ENCODE assay signal across 29 mouse cellular contexts in genomic region chr15:83541647-83542287, GRCm38 (mm10). TPM values are rescaled to one million over a fixed set of nuclear protein-coding genes. Genes with fewer than 3 reads are reported as not detected.
DNase-seq lines count a peak whose midpoint lies in the region; ATAC-seq and TF ChIP-seq lines count a peak whose summit lies in the region.
"Had no signal": no experiment of that assay in that cellular context is flagged by ENCODE, and none has a peak within 500 bp of the region (broad histone marks: within the 10 kb centered on the region; RNA-seq: fewer than 3 reads in every experiment).

No protein-coding gene starts in this region.

- no peaks in the 10 kb centered on the region for H3K9me3 ChIP-seq in heart, embryonic 10.5 days
- H3K9me3 ChIP-seq in midbrain, embryonic 11.5 days (ENCODE audit: control insufficient read depth, low read length) = no peaks in the 10 kb centered on the region
- no peaks in the 10 kb centered on the region for H3K9me3 ChIP-seq in midbrain, embryonic 10.5 days (replicated peaks)
- H3K9me3 ChIP-seq: embryonic facial prominence, embryonic 10.5 days; embryonic facial prominence, embryonic 15.5 days; forebrain, embryonic 12.5 days; heart, embryonic 12.5 days; hindbrain, embryonic 15.5 days; liver, embryonic 12.5 days; megakaryocyte, embryonic 14.5 days had no signal

- no peak overlapping the region for H3K4me2 ChIP-seq in midbrain, embryonic 11.5 days
- no peak overlapping the region for H3K4me2 ChIP-seq in myocyte (ENCODE audit: low read depth)
- H3K4me2 ChIP-seq: embryonic facial prominence, embryonic 15.5 days; forebrain, embryonic 12.5 days; heart, embryonic 12.5 days; hindbrain, embryonic 15.5 days; liver, embryonic 12.5 days had no signal

- intact Hi-C loops in heart, postnatal 25 days (cut with DNase I) = no loop called here

- H3K27ac ChIP-seq in heart, embryonic 10.5 days = peak overlapping the region; percentile 4; the same call in 1 of the 2 replicates
- no peak overlapping the region for H3K27ac ChIP-seq in midbrain, embryonic 11.5 days (ENCODE audit: low read depth, low read length)
- no peak overlapping the region for H3K27ac ChIP-seq in midbrain, embryonic 10.5 days (replicated peaks)
- H3K27ac ChIP-seq: embryonic facial prominence, embryonic 10.5 days; embryonic facial prominence, embryonic 15.5 days; forebrain, embryonic 12.5 days; hindbrain, embryonic 15.5 days; kidney, postnatal 0 days; liver, embryonic 12.5 days had no signal

- no peak for ATAC-seq in midbrain, embryonic 11.5 days (ENCODE audit: low FRiP score)
- ATAC-seq in monocyte, adult 5-6 weeks (replicated peaks; ENCODE audit: insufficient number of reproducible peaks, low FRiP score, low TSS enrichment, poor library complexity, severe bottlenecking) = no peak
- ATAC-seq: CD4-positive, CD25-positive, alpha-beta regulatory T cell, adult 4 months; inflammation-experienced regulatory T-cells, adult 6 months; liver, embryonic 12.5 days; liver, postnatal 0 days had no signal

- H3K9ac ChIP-seq in midbrain, embryonic 11.5 days (ENCODE audit: low read length) = no peak overlapping the region
- H3K9ac ChIP-seq: embryonic facial prominence, embryonic 15.5 days; forebrain, embryonic 12.5 days; heart, embryonic 12.5 days; hindbrain, embryonic 15.5 days; liver, embryonic 12.5 days; liver, postnatal 0 days had no signal

- peaks cover 30% of the 10 kb centered on the region for H3K4me1 ChIP-seq in heart, embryonic 10.5 days
- H3K4me1 ChIP-seq in midbrain, embryonic 11.5 days (ENCODE audit: control insufficient read depth, insufficient read depth, low read length) = no peaks in the 10 kb centered on the region
- H3K4me1 ChIP-seq in midbrain, embryonic 10.5 days = 0 out of 2 replicates have a peak, but pooled peaks cover 3% of the 10 kb centered on the region
- H3K4me1 ChIP-seq: embryonic facial prominence, embryonic 15.5 days; forebrain, embryonic 12.5 days; hindbrain, embryonic 15.5 days had no signal

- H3K79me2 ChIP-seq in myocyte (ENCODE audit: control insufficient read depth, insufficient read depth) = no peaks in the 10 kb centered on the region

- H3K4me3 ChIP-seq in heart, embryonic 10.5 days = no peak overlapping the region
- H3K4me3 ChIP-seq in midbrain, embryonic 11.5 days (ENCODE audit: low read depth, low read length) = no peak overlapping the region
- no peak overlapping the region for H3K4me3 ChIP-seq in midbrain, embryonic 10.5 days
- H3K4me3 ChIP-seq in myocyte = no peak overlapping the region
- H3K4me3 ChIP-seq: embryonic facial prominence, embryonic 10.5 days; embryonic facial prominence, embryonic 15.5 days; forebrain, embryonic 12.5 days; heart, embryonic 12.5 days; hindbrain, embryonic 15.5 days; liver, embryonic 12.5 days; megakaryocyte, embryonic 14.5 days had no signal

- peaks cover 60% of the 10 kb centered on the region for H3K36me3 ChIP-seq in heart, embryonic 10.5 days
- peaks cover 4% of the 10 kb centered on the region; the same call in 1 of the 2 replicates for H3K36me3 ChIP-seq in midbrain, embryonic 11.5 days (ENCODE audit: control insufficient read depth, insufficient read depth, low read length)
- H3K36me3 ChIP-seq in midbrain, embryonic 10.5 days = peaks cover 22% of the 10 kb centered on the region
- peaks cover 3% of the 10 kb centered on the region for H3K36me3 ChIP-seq in myocyte (ENCODE audit: control insufficient read depth, insufficient read depth)

- DNase-seq in heart, embryonic 10.5 days (ENCODE audit: low spot score) = no peak
- DNase-seq in heart, postnatal 25 days (ENCODE audit: low spot score) = no peak
- peak; percentile 14 for DNase-seq in midbrain, embryonic 11.5 days (ENCODE audit: low spot score, missing footprints)
- DNase-seq in midbrain, embryonic 10.5 days (ENCODE audit: low spot score) = no peak
- no peak for DNase-seq in adrenal gland, postnatal 25 days
- DNase-seq: adrenal gland, adult 8-10 months; cerebellum, adult 8-10 months; cerebellum, postnatal 25 days; gastrocnemius, postnatal 36 days; heart, adult 18-20 months; kidney, adult 8-10 months; kidney, postnatal 4 days; layer of hippocampus, postnatal 36 days; left cerebral cortex, postnatal 4 days; liver, postnatal 0 days; midbrain, embryonic 14.5 days had no signal

- WGBS in heart, embryonic 10.5 days = 76% methylated on average over 9 of the region's 9 CpGs
- 81% methylated on average over 9 of the region's 9 CpGs for WGBS in midbrain, embryonic 11.5 days
- 80% methylated on average over 9 of the region's 9 CpGs for WGBS in midbrain, embryonic 10.5 days

- no peak overlapping the region for H3ac ChIP-seq in myocyte (ENCODE audit: control insufficient read depth, insufficient read length)

- TF ChIP-seq POLR2A in myocyte (IDR thresholded peaks at IDR 0.05; ENCODE audit: insufficient read length, low read depth) = no peak

- H3K27me3 ChIP-seq in heart, embryonic 10.5 days (ENCODE audit: insufficient read depth, poor library complexity, severe bottlenecking) = no peaks in the 10 kb centered on the region
- H3K27me3 ChIP-seq in midbrain, embryonic 11.5 days (ENCODE audit: control insufficient read depth, insufficient read depth, low read length) = no peaks in the 10 kb centered on the region
- H3K27me3 ChIP-seq in midbrain, embryonic 10.5 days (ENCODE audit: low read depth, poor library complexity, severe bottlenecking) = no peaks in the 10 kb centered on the region
- H3K27me3 ChIP-seq in myocyte (ENCODE audit: control insufficient read depth, insufficient read depth, insufficient read length) = no peaks in the 10 kb centered on the region
- H3K27me3 ChIP-seq: embryonic facial prominence, embryonic 15.5 days; forebrain, embryonic 12.5 days; heart, embryonic 12.5 days; hindbrain, embryonic 15.5 days had no signal

TF ChIP-seq in myocyte, 11 proteins besides CTCF, POLR2A, EP300 and RAD21:
- peak; percentile 4 for TF ChIP-seq TCF12 (IDR thresholded peaks at IDR 0.05; ENCODE audit: insufficient read depth, poor library complexity, severe bottlenecking)
- peak; percentile 44 to 92 (median 62) for TF ChIP-seq MYOG (IDR thresholded peaks at IDR 0.05; ENCODE audit: control insufficient read depth in 1 of 3, insufficient read depth in 1 of 3, insufficient read length in 2 of 3, low read depth in 2 of 3)
- no peak for TF ChIP-seq CEBPB (IDR thresholded peaks at IDR 0.05; ENCODE audit: insufficient read depth, poor library complexity, severe bottlenecking)
- TF ChIP-seq SRF (IDR thresholded peaks at IDR 0.05; ENCODE audit: control insufficient read depth, insufficient read length, low read depth) = no peak
- no peak for TF ChIP-seq E2F4 (IDR thresholded peaks at IDR 0.05; ENCODE audit: insufficient read depth)
- peak in 2 of 3 experiments; percentile 54 to 77 for TF ChIP-seq MYOD1 (IDR thresholded peaks at IDR 0.05; ENCODE audit: control insufficient read depth in 1 of 3, insufficient read length in 2 of 3, low read depth in 2 of 3)

RNA-seq across cellular contexts. Expression of gene Bik, which starts 15.1 kb away (rescaled TPM):
- 17.4 and 29.8 TPM in 2 replicates for polyA plus RNA-seq in heart, embryonic 10.5 days (2016; fragmentation: Nextera tagmentation; extraction: Ambion mirVana)
- 10 to 100 TPM in 1 of 2 experiments, 1 to 10 TPM in 1; 9.3 to 11.8 TPM for total RNA-seq in heart, postnatal 25 days (2021)
- polyA plus RNA-seq in midbrain, embryonic 11.5 days (2014; fragmentation: Nextera tagmentation; extraction: Ambion mirVana) = 2.3 and 2.8 TPM in 2 replicates
- polyA plus RNA-seq in midbrain, embryonic 10.5 days (2016; fragmentation: Nextera tagmentation; extraction: Ambion mirVana) = 2.9 and 3.1 TPM in 2 replicates
- polyA plus RNA-seq in myocyte (2012; fragmentation: generic; extraction: Trizol) = 1.3 TPM
- not detected in 3 replicates for total RNA-seq in monocyte, adult 5-6 weeks (2017)
- total RNA-seq in adrenal gland, postnatal 25 days (2021) = 3.9 and 4.3 TPM in 2 replicates
- total RNA-seq: hematopoietic stem cell, adult 5-6 weeks; left cerebral cortex, postnatal 4 days had no signal

RNA-seq across cellular contexts. Expression of gene Tspo, which starts 21.6 kb away (rescaled TPM):
- polyA plus RNA-seq in heart, embryonic 10.5 days (2016; fragmentation: Nextera tagmentation; extraction: Ambion mirVana) = 97.0 and 141 TPM in 2 replicates
- 10 to 100 TPM; 61.7 to 65.1 TPM for total RNA-seq in heart, postnatal 25 days (2021)
- 25.0 and 27.8 TPM in 2 replicates for polyA plus RNA-seq in midbrain, embryonic 11.5 days (2014; fragmentation: Nextera tagmentation; extraction: Ambion mirVana)
- polyA plus RNA-seq in midbrain, embryonic 10.5 days (2016; fragmentation: Nextera tagmentation; extraction: Ambion mirVana) = 35.6 and 41.4 TPM in 2 replicates
- 937 TPM for polyA plus RNA-seq in myocyte (2012; fragmentation: generic; extraction: Trizol)
- total RNA-seq in monocyte, adult 5-6 weeks (2017) = 34.9 to 79.7 TPM (median 46.3 TPM) in 3 replicates
- 381 and 451 TPM in 2 replicates for total RNA-seq in adrenal gland, postnatal 25 days (2021)

RNA-seq across cellular contexts. Expression of gene Mcat, which starts 21.8 kb away (rescaled TPM):
- 37.7 and 40.0 TPM in 2 replicates for polyA plus RNA-seq in heart, embryonic 10.5 days (2016; fragmentation: Nextera tagmentation; extraction: Ambion mirVana)
- 10 to 100 TPM; 36.6 to 39.6 TPM for total RNA-seq in heart, postnatal 25 days (2021)
- polyA plus RNA-seq in midbrain, embryonic 11.5 days (2014; fragmentation: Nextera tagmentation; extraction: Ambion mirVana) = 36.6 and 39.1 TPM in 2 replicates
- polyA plus RNA-seq in midbrain, embryonic 10.5 days (2016; fragmentation: Nextera tagmentation; extraction: Ambion mirVana) = 44.7 and 46.2 TPM in 2 replicates
- 55.9 TPM for polyA plus RNA-seq in myocyte (2012; fragmentation: generic; extraction: Trizol)
- total RNA-seq in monocyte, adult 5-6 weeks (2017) = 1.1 to 13.5 TPM (median 4.1 TPM) in 3 replicates
- total RNA-seq in adrenal gland, postnatal 25 days (2021) = 32.9 and 44.8 TPM in 2 replicates

RNA-seq across cellular contexts. Expression of gene Ttll1, which starts 31.1 kb away (rescaled TPM):
- 23.9 and 24.6 TPM in 2 replicates for polyA plus RNA-seq in heart, embryonic 10.5 days (2016; fragmentation: Nextera tagmentation; extraction: Ambion mirVana)
- 10 to 100 TPM; 49.0 to 53.0 TPM for total RNA-seq in heart, postnatal 25 days (2021)
- polyA plus RNA-seq in midbrain, embryonic 11.5 days (2014; fragmentation: Nextera tagmentation; extraction: Ambion mirVana) = 32.2 and 34.6 TPM in 2 replicates
- 34.3 and 42.6 TPM in 2 replicates for polyA plus RNA-seq in midbrain, embryonic 10.5 days (2016; fragmentation: Nextera tagmentation; extraction: Ambion mirVana)
- polyA plus RNA-seq in myocyte (2012; fragmentation: generic; extraction: Trizol) = 47.7 TPM
- 5.0 to 6.9 TPM (median 5.2 TPM) in 3 replicates for total RNA-seq in monocyte, adult 5-6 weeks (2017)
- total RNA-seq in adrenal gland, postnatal 25 days (2021) = 6.2 and 9.0 TPM in 2 replicates

RNA-seq across cellular contexts. Expression of gene Ttll12, which starts 53.2 kb away (rescaled TPM):
- polyA plus RNA-seq in heart, embryonic 10.5 days (2016; fragmentation: Nextera tagmentation; extraction: Ambion mirVana) = 39.7 and 44.0 TPM in 2 replicates
- total RNA-seq in heart, postnatal 25 days (2021) = 1 to 10 TPM; 5.5 to 6.1 TPM
- polyA plus RNA-seq in midbrain, embryonic 11.5 days (2014; fragmentation: Nextera tagmentation; extraction: Ambion mirVana) = 46.5 and 46.9 TPM in 2 replicates
- 57.0 and 57.4 TPM in 2 replicates for polyA plus RNA-seq in midbrain, embryonic 10.5 days (2016; fragmentation: Nextera tagmentation; extraction: Ambion mirVana)
- 69.6 TPM for polyA plus RNA-seq in myocyte (2012; fragmentation: generic; extraction: Trizol)
- 2.7 to 4.9 TPM (median 2.8 TPM) in 3 replicates for total RNA-seq in monocyte, adult 5-6 weeks (2017)
- 33.1 and 33.7 TPM in 2 replicates for total RNA-seq in adrenal gland, postnatal 25 days (2021)
